Mouse (Mus musculus) ovary, postnatal 36 days (tissue): ENCODE measurements around the gene Chrna7.

Source experiments
- DNase-seq: peaks from one replicate; pipeline ENCODE4 v3.0.0; 2022; ENCODE audit warnings: low spot score, mixed read lengths

The Chrna7 gene

GRCm38 (mm10) chr7:63060996-63061395 lies 151.4 kb downstream of the Chrna7 start:
- DNase-seq: no peak
